14 mouse cellular contexts compared by ENCODE assay signal in the genomic region with DNA sequence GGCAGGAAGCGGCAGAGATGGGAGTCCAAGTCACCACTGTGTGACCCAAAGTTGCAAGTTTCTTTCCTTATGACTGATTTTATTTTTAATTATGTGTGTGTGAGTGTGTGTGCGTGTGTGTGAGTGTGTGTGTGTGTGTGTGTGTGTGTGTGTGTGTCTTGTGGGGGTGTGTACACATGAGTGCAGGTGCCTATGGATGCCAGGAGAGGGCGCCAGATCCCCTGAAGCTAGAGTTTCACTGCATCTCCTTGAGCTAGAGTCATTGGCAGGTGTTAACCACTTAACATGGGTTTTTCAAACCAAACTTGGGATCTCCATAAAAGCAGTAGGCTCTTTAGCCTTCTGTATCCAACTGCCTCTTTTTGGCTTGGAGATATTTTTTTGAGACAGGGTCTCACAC.
"Had no signal": no experiment of that assay in that cellular context is flagged by ENCODE, and none has a peak within 500 bp of the region (broad histone marks: within the 10 kb centered on the region; RNA-seq: fewer than 3 reads in every experiment).

No protein-coding gene starts in this region.

- DNase-seq: kidney, adult 8-10 months; kidney, postnatal 25 days; layer of hippocampus, adult 9-11 months; layer of hippocampus, postnatal 36 days; liver, embryonic 13.5 days; lung, adult 2 months; lung, postnatal 10 days; lung, postnatal 4 days had no signal

- H3K36me3 ChIP-seq: intestine, embryonic 15.5 days; limb, embryonic 15.5 days; liver, embryonic 13.5 days; midbrain, embryonic 10.5 days; neural tube, embryonic 15.5 days had no signal

- H3K27ac ChIP-seq: intestine, embryonic 15.5 days; limb, embryonic 15.5 days; liver, embryonic 13.5 days; midbrain, embryonic 10.5 days; neural tube, embryonic 15.5 days; stomach, postnatal 0 days had no signal

- H3K9ac ChIP-seq: intestine, embryonic 15.5 days; limb, embryonic 15.5 days; liver, embryonic 13.5 days; neural tube, embryonic 15.5 days had no signal

- H3K4me2 ChIP-seq: intestine, embryonic 15.5 days; limb, embryonic 15.5 days; liver, embryonic 13.5 days; neural tube, embryonic 15.5 days had no signal

- H3K4me1 ChIP-seq: liver, embryonic 13.5 days had no signal

- H3K4me3 ChIP-seq: intestine, embryonic 15.5 days; limb, embryonic 15.5 days; liver, embryonic 13.5 days; midbrain, embryonic 10.5 days; myocyte; neural tube, embryonic 15.5 days had no signal

- H3K9me3 ChIP-seq: intestine, embryonic 15.5 days; liver, embryonic 13.5 days; neural tube, embryonic 15.5 days had no signal

- H3K27me3 ChIP-seq: intestine, embryonic 15.5 days; limb, embryonic 15.5 days had no signal

- ATAC-seq: intestine, embryonic 15.5 days had no signal
